Mouse (Mus musculus) C2C12 (cell line): ENCODE measurements at regions not wholly inside any gene's neighbourhood (a gene's known extent, or its start where the extent isn't known, plus 50 kb on each side); places are given as distances from the start of the nearest gene placed in this dataset.

Experiments used
- CEBPB ChIP-seq: IDR thresholded peaks from one replicate; pipeline ENCODE4 v1.6.1; 2011; ENCODE audit warnings: low read depth, mild to moderate bottlenecking, control low read depth, moderate library complexity
- CTCF ChIP-seq: IDR thresholded peaks from one replicate; pipeline ENCODE4 v1.5.1; 2011; ENCODE audit not compliant: control insufficient read depth, insufficient read depth, insufficient read length
- MAX ChIP-seq: IDR thresholded peaks from one replicate; pipeline ENCODE4 v1.6.1; 2011; ENCODE audit warnings: mild to moderate bottlenecking, control low read depth
- MYOD1 ChIP-seq: IDR thresholded peaks from one replicate; pipeline ENCODE4 v1.6.1; 2011; ENCODE audit warnings: low read depth; ENCODE audit not compliant: control insufficient read depth, insufficient read length
- MYOG ChIP-seq: IDR thresholded peaks from one replicate; pipeline ENCODE4 v1.6.1; 2011; ENCODE audit not compliant: control insufficient read depth, insufficient read length; ENCODE audit errors: extremely low read depth
- USF1 ChIP-seq: IDR thresholded peaks from one replicate; pipeline ENCODE4 v1.6.1; 2011; ENCODE audit warnings: low read depth, mild to moderate bottlenecking, control low read depth, moderate library complexity

- TF ChIP-seq USF1 (no peak), CTCF (no peak), CEBPB (no peak), MYOD1 (no peak), MYOG (no peak), MAX (no peak)
Observed at GRCm38 (mm10) chrX:97434327-97434726, 57.3 kb upstream of the Eda2r start.
